Mouse (Mus musculus): ENCODE measurements around the gene 1700122O11Rik. TPM values are rescaled to one million over a fixed set of nuclear protein-coding genes. Genes with fewer than 3 reads are reported as not detected.
A peak's percentile ranks its signal among the peaks of the same experiment; 100 is the strongest.

1700122O11Rik gene
- polyA plus RNA-seq, 1 experiment from 2014 or later: not detected

DNA sequence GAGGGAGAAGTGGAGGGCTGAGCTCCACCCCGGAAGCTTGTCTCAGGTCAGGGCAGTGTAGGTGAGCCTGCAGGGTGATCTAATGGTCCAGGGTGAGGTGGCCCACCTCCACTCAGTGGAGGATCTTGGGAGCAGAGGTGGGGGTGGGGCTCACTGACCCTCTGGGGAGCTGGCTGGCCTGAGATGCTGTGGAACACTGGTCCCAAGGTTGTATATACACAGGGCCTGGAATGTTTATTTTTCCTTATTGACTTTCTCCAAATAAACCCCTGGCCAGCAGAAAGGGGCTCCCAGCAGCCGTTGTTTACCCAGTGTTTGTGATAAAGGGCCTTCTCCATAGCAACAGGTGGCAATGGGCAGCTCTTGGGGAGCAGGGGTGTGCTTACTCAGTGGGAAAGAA is 18.5 kb downstream of the 1700122O11Rik start:
- no peaks in the 10 kb centered on the region for H3K9me3 ChIP-seq
- no peak overlapping the region for H3K4me3 ChIP-seq
- no peaks in the 10 kb centered on the region for H3K36me3 ChIP-seq
- 0 out of 2 replicates have a peak, but pooled peaks have one; percentile 16 for ATAC-seq (ENCODE audit: low read depth)
- no peak overlapping the region for H3K4me2 ChIP-seq
- H3K27ac ChIP-seq (replicated peaks): no peak overlapping the region
- H3K9ac ChIP-seq: no peak overlapping the region
- H3K27me3 ChIP-seq: peaks cover 22% of the 10 kb centered on the region
- H3K4me1 ChIP-seq (replicated peaks): peaks cover 13% of the 10 kb centered on the region
- WGBS: 26% methylated on average over 2 of the region's 2 CpGs

DNA sequence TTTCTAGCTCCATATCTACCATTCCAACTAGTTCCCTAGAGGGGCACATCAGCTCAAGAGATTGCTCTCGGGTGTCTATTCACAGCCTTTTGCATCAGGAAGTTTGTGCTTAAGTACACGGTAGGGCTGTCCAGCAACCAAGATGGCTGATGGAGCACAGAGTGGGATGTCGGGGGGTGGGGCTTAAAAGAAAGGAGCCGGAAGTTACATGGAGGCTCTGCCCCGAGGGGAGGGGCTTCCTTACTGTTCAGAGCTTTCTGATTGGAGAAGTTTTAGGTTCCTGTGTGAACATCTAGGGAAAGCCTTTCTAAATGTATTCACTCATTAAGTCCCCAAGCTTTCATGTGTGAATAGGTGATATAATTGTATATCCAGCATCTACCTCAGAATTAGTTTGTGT is 21.5 kb downstream of the 1700122O11Rik start:
- no peaks in the 10 kb centered on the region for H3K9me3 ChIP-seq
- 83% methylated on average over 5 of the region's 5 CpGs for WGBS
- no peaks in the 10 kb centered on the region for H3K36me3 ChIP-seq
- no peak for ATAC-seq (ENCODE audit: low read depth)
- H3K4me3 ChIP-seq: no peak overlapping the region
- no peak overlapping the region for H3K27ac ChIP-seq (replicated peaks)
- H3K27me3 ChIP-seq: peaks cover 23% of the 10 kb centered on the region
- no peak overlapping the region for H3K4me2 ChIP-seq
- H3K4me1 ChIP-seq (replicated peaks): peaks cover 13% of the 10 kb centered on the region
- no peak overlapping the region for H3K9ac ChIP-seq

DNA sequence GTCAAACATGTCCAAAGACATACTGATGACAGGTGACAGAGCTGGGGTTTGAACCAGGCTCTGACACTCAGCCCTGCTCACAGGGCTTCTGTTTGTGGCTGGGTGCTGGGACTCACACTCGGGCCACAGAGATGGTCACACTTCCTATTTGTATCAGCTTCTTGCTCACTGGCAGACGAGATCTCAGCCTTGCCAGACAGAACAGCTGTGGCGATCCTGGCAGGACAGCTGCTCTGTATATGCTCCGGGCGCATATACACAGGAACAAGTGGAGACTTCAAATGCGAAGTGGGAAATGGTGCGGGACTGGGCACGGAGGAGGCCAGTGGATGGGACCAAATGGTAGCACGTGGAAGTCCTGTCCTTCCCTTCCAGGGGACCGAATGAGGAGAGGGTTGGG is 25.5 kb downstream of the 1700122O11Rik start:
- Histone ChIP-seq H3K9me3 (no peaks in the 10 kb centered on the region), H3K27me3 (peaks cover 19% of the 10 kb centered on the region; the same call in 1 of the 2 replicates), H3K9ac (no peak overlapping the region), H3K36me3 (no peaks in the 10 kb centered on the region), H3K4me1 (replicated peaks) (peaks cover 31% of the 10 kb centered on the region), H3K27ac (replicated peaks) (no peak overlapping the region), H3K4me3 (no peak overlapping the region), H3K4me2 (no peak overlapping the region)
- no peak for ATAC-seq (ENCODE audit: low read depth)
- 54% methylated on average over 10 of the region's 10 CpGs for WGBS

DNA sequence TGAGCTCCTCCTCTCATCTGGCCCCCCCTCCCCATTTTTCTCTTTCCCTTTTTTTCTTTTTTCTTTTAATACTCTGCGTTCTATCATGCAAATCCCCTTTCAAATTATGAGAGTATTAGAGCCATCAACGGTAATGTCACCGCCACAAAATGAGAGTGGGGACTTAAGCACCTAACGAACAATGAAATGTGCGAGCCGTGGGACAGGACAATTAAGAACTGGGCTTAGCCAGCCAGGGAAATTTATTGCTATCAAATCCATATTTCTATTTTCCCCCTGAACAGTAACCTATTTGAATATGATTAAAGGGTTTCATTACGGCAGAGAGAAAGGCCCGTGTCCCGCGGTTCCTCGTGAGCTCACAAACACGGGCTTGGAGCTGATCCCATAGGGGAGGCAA is 27.0 kb downstream of the 1700122O11Rik start:
- 62% methylated on average over 12 of the region's 12 CpGs for WGBS
- no peak for ATAC-seq (ENCODE audit: low read depth)
- H3K27me3 ChIP-seq: peaks cover 18% of the 10 kb centered on the region; the same call in 1 of the 2 replicates
- H3K27ac ChIP-seq (replicated peaks): peak overlapping the region; percentile 42; the same call in 1 of the 2 replicates
- H3K4me2 ChIP-seq: no peak overlapping the region
- no peaks in the 10 kb centered on the region for H3K9me3 ChIP-seq
- H3K4me3 ChIP-seq: no peak overlapping the region
- no peak overlapping the region for H3K9ac ChIP-seq
- peaks cover 31% of the 10 kb centered on the region for H3K4me1 ChIP-seq (replicated peaks)
- no peaks in the 10 kb centered on the region for H3K36me3 ChIP-seq

DNA sequence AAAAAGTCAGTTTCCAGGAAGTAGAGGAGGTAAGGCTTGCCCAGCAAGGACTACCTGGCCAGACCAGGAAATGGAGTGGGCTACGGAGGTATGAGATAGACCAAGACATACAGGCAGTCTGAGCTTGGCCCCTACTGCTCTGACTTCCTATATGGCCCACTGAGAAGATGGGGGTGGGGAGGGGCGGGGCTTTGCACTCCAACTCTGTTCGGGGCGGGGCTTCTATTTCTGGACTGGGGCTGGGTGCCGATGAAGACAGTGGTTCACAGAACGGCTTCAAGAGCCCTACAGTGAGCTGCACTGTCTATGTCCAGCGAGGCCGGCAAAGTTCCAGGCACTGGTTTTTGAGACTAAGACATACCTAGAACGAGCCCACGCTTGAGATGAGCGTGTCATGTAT is 27.8 kb downstream of the 1700122O11Rik start:
- Histone ChIP-seq H3K9me3 (no peaks in the 10 kb centered on the region), H3K36me3 (no peaks in the 10 kb centered on the region), H3K4me2 (no peak overlapping the region), H3K27me3 (peaks cover 15% of the 10 kb centered on the region; the same call in 1 of the 2 replicates), H3K9ac (no peak overlapping the region), H3K4me3 (no peak overlapping the region), H3K4me1 (replicated peaks) (peaks cover 29% of the 10 kb centered on the region), H3K27ac (replicated peaks) (no peak overlapping the region)
- no peak for ATAC-seq (ENCODE audit: low read depth)
- WGBS: 74% methylated on average over 11 of the region's 11 CpGs

DNA sequence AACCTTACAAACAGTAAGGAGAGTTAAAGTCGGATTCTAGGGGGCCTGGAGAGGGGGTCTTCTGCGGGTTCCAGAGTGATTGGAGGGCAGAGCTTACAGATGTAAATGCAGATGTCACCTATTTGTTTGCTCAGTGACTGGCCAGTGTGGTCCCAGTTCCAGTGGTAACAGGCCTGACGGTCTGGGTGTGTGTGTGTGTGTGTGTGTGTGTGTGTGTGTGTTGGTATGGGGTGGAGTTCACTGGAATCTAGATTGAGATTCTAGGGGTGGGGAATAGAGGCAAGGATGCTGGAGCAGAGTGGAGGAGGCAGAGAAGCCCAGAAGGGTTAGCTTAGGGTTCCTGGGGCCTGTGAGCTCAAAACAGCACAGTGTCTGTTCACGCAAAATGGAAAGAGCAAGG is 32.3 kb downstream of the 1700122O11Rik start:
- 54% methylated on average over 4 of the region's 4 CpGs for WGBS
- H3K27me3 ChIP-seq: peaks cover 5% of the 10 kb centered on the region; the same call in 1 of the 2 replicates

DNA sequence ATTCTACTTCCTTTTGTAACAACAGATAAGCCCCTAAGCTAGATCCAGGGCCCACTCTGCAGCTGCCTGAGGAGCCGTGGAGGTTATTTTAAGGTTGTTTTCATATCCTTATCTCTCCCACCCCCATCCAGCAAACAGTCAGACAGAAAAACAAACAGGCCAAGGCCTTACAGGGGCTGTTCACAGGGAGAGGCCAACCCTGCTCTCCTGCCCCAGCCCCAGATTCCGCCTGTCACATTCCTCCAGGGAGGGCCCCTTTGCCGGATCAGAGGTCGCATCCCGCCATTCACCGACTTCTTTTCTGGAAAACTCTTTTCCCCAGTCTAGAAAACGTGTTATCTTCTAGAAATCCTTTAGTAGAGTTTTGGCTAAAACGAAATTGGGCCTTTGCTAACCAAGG is 33.0 kb downstream of the 1700122O11Rik start:
- H3K27me3 ChIP-seq: peaks cover 5% of the 10 kb centered on the region; the same call in 1 of the 2 replicates
- 35% methylated on average over 8 of the region's 8 CpGs for WGBS
- ATAC-seq (ENCODE audit: low read depth): no peak
- H3K4me2 ChIP-seq: no peak overlapping the region
- H3K36me3 ChIP-seq: no peaks in the 10 kb centered on the region
- H3K4me3 ChIP-seq: no peak overlapping the region
- no peak overlapping the region for H3K9ac ChIP-seq
- peaks cover 32% of the 10 kb centered on the region for H3K4me1 ChIP-seq (replicated peaks)
- no peaks in the 10 kb centered on the region for H3K9me3 ChIP-seq
- H3K27ac ChIP-seq (replicated peaks): no peak overlapping the region

More for the DNA sequence above, 32.3 kb downstream of the 1700122O11Rik start:
- Histone ChIP-seq H3K4me1 (replicated peaks) (peaks cover 38% of the 10 kb centered on the region), H3K4me3 (no peak overlapping the region), H3K9ac (no peak overlapping the region), H3K9me3 (no peaks in the 10 kb centered on the region), H3K27ac (replicated peaks) (no peak overlapping the region), H3K36me3 (no peaks in the 10 kb centered on the region), H3K4me2 (no peak overlapping the region)
- no peak for ATAC-seq (ENCODE audit: low read depth)

DNA sequence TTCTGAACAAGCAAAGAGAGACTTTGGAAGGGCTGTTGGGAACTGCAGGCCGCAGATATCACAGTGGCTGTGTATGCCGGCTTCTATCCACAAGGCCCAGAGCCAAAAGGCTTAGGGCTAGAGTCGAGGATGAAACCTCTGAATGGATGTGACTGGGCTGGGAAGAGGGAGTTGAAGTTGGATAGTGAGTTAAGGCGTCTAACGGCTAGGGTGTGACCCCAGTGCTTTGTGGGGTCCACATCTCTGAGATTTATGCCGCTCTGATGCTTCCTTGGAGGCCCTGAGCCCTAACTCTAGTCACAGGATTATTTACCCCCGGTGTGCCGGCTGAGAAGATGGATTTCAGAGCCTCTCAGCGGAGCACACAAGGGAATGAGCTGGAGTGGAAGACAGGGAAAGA is 33.5 kb downstream of the 1700122O11Rik start:
- H3K4me1 ChIP-seq (replicated peaks): peaks cover 34% of the 10 kb centered on the region
- H3K27ac ChIP-seq (replicated peaks): no peak overlapping the region
- 46% methylated on average over 9 of the region's 9 CpGs for WGBS
- H3K4me2 ChIP-seq: no peak overlapping the region
- no peak for ATAC-seq (ENCODE audit: low read depth)
- no peaks in the 10 kb centered on the region for H3K9me3 ChIP-seq
- no peak overlapping the region for H3K9ac ChIP-seq
- H3K4me3 ChIP-seq: no peak overlapping the region
- no peaks in the 10 kb centered on the region for H3K36me3 ChIP-seq
- peaks cover 5% of the 10 kb centered on the region; the same call in 1 of the 2 replicates for H3K27me3 ChIP-seq

DNA sequence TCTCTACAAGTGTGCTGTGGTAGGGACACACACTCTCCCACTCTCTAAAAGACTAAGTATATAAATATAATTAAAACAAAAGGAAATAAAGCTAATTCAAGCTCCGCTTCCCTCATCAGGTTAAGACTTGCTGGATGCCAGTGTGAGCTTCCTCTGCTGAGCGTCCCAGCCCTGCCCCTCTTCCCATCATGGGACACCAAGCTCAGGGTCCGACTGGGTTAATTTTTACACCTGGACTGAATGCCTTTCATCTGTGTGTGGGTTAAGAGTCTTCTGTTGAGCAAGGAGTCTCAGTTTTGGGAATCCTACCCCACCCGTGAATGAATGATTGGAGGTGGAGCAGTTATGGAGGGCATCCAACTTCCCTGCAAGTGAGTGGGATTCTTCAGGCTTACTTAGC is 35.6 kb downstream of the 1700122O11Rik start:
- peaks cover 5% of the 10 kb centered on the region; the same call in 1 of the 2 replicates for H3K27me3 ChIP-seq
- no peaks in the 10 kb centered on the region for H3K36me3 ChIP-seq
- peak overlapping the region; percentile 65 for H3K9ac ChIP-seq
- peak overlapping the region; percentile 59 for H3K4me2 ChIP-seq
- peak overlapping the region; percentile 76; the same call in 1 of the 2 replicates for H3K27ac ChIP-seq (replicated peaks)
- ATAC-seq (ENCODE audit: low read depth): no peak
- peaks cover 27% of the 10 kb centered on the region for H3K4me1 ChIP-seq (replicated peaks)
- 67% methylated on average over 4 of the region's 4 CpGs for WGBS
- peak overlapping the region; percentile 36 for H3K4me3 ChIP-seq
- no peaks in the 10 kb centered on the region for H3K9me3 ChIP-seq

DNA sequence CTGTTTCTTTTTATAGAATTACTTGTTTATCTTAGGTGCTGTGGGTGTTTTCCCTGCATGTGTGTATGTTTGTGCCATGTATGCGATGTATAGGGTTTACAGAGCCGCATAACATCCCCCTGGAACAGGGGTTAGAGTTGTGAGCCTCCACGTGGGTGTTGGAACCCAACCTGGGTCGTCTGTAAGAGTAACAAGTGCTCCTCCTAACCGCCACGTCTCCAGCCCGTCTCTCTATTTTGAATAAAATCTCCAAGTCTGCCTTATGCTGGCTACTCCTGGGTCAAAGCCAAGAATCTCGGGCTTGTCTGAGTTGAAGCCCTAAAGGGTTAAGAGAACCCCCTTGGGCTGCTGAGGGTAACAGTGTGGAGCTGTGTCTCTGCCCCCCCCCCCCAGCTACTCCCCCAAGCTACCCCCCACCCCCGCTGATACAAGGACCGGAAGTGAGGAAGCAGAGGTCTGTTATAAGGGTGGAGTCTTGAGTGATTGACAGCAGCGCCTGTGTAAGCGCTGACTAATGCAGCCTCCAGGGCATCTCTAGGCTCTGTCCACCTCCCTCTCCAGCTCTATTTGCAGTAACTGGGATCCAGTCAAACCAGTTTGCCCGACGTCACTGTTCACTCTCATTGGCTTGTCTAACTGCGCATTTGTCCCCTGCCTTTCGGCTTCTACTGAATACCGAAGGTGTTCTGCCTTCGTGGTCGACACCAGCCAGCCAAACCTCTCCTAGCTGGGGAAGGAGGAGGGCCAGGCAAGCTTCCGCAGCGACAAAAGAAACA is 36.3 kb downstream of the 1700122O11Rik start:
- Histone ChIP-seq H3K27ac (replicated peaks) (peak overlapping the region; percentile 76), H3K9me3 (no peaks in the 10 kb centered on the region), H3K4me1 (replicated peaks) (peaks cover 27% of the 10 kb centered on the region), H3K4me3 (peak overlapping the region; percentile 36), H3K4me2 (peak overlapping the region; percentile 59), H3K27me3 (peaks cover 5% of the 10 kb centered on the region; the same call in 1 of the 2 replicates), H3K36me3 (no peaks in the 10 kb centered on the region), H3K9ac (peak overlapping the region; percentile 65)
- ATAC-seq (ENCODE audit: low read depth): peak; percentile 84
- 8% methylated on average over 21 of the region's 21 CpGs for WGBS

DNA sequence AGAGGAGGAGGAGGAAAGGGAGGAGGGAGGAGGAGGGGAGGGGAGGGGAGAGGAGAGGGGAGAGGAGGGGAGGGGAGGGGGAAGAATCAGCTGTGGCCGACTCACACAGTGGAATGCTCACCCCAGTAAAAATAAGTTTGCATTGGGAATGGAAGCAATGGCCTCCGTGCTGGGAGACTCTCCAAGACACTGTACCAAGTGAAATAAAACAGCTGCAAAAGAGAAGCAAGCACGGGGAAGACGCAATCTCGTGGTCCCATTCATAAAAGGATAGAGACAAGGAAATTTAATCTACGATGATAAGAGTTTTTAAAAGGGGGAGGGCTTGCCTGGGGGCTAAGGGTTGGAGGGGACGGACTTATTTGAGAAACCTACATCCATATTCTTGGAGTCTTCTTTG is 36.9 kb downstream of the 1700122O11Rik start:
- H3K36me3 ChIP-seq: no peaks in the 10 kb centered on the region
- no peak overlapping the region for H3K9ac ChIP-seq
- H3K27ac ChIP-seq (replicated peaks): no peak overlapping the region
- no peak overlapping the region for H3K4me3 ChIP-seq
- H3K9me3 ChIP-seq: no peaks in the 10 kb centered on the region
- H3K4me2 ChIP-seq: peak overlapping the region; percentile 59
- WGBS: 32% methylated on average over 7 of the region's 7 CpGs
- peaks cover 1% of the 10 kb centered on the region; the same call in 1 of the 2 replicates for H3K27me3 ChIP-seq
- peaks cover 27% of the 10 kb centered on the region for H3K4me1 ChIP-seq (replicated peaks)
- ATAC-seq (ENCODE audit: low read depth): no peak

DNA sequence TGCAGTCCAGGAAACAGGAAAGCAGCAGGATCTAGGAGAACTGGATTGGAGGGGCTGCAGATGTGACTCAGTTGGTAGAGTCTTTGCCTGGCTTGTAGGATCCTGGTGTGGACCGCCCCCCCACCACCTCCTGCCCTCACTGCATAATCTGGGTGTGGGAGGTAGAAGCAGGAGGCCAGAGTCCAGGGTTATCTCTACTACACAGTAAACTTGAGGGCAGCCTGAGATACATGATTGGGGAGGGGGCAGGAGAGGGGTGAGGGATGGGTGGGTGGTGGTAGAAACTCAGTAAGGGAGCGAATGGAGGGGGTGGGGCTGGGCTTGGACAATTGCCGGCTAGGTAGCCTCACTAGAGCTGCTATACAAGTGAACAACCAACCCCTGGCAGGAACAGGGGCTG is 38.3 kb downstream of the 1700122O11Rik start:
- Histone ChIP-seq H3K4me3 (no peak overlapping the region), H3K27ac (replicated peaks) (no peak overlapping the region), H3K36me3 (no peaks in the 10 kb centered on the region), H3K4me2 (no peak overlapping the region), H3K9me3 (no peaks in the 10 kb centered on the region), H3K9ac (no peak overlapping the region), H3K27me3 (no peaks in the 10 kb centered on the region), H3K4me1 (replicated peaks) (peaks cover 23% of the 10 kb centered on the region)
- WGBS: 54% methylated on average over 3 of the region's 3 CpGs
- ATAC-seq (ENCODE audit: low read depth): no peak

All from neural tube, embryonic 13.5 days (tissue).